In genomic region chr14:116810661-116811345, GRCm38 (mm10) we compare ENCODE assay signal across 23 mouse cellular contexts.
A peak's percentile ranks its signal among the peaks of the same experiment; 100 is the strongest.
DNase-seq lines count a peak whose midpoint lies in the region; ATAC-seq lines count a peak whose summit lies in the region.
"Had no signal": no experiment of that assay in that cellular context is flagged by ENCODE, and none has a peak within 500 bp of the region (broad histone marks: within the 10 kb centered on the region; RNA-seq: fewer than 3 reads in every experiment).

No protein-coding gene starts in this region.

- H3K27ac ChIP-seq in hindbrain, embryonic 16.5 days (ENCODE audit: low read depth, low read length), result no peak overlapping the region
- H3K27ac ChIP-seq in hindbrain, embryonic 11.5 days (ENCODE audit: low read depth, low read length), result no peak overlapping the region
- H3K27ac ChIP-seq: embryonic facial prominence, embryonic 13.5 days; gastrocnemius, adult 2 months; limb, embryonic 12.5 days; midbrain, embryonic 12.5 days; stomach, embryonic 15.5 days had no signal

- no peaks in the 10 kb centered on the region for H3K36me3 ChIP-seq in hindbrain, embryonic 16.5 days (ENCODE audit: control insufficient read depth, insufficient read depth, low read length)
- no peaks in the 10 kb centered on the region for H3K36me3 ChIP-seq in hindbrain, embryonic 11.5 days (ENCODE audit: control insufficient read depth, insufficient read depth, low read length)
- H3K36me3 ChIP-seq: embryonic facial prominence, embryonic 13.5 days; limb, embryonic 12.5 days; midbrain, embryonic 12.5 days; stomach, embryonic 15.5 days had no signal

- no peak overlapping the region for H3K4me2 ChIP-seq in hindbrain, embryonic 16.5 days (ENCODE audit: low read length)
- H3K4me2 ChIP-seq in hindbrain, embryonic 11.5 days (replicated peaks; ENCODE audit: low read depth, low read length), result no peak overlapping the region
- H3K4me2 ChIP-seq: embryonic facial prominence, embryonic 13.5 days; limb, embryonic 12.5 days; liver, embryonic 11.5 days; midbrain, embryonic 12.5 days; stomach, embryonic 15.5 days had no signal

- no peaks in the 10 kb centered on the region for H3K4me1 ChIP-seq in hindbrain, embryonic 16.5 days (ENCODE audit: control insufficient read depth, insufficient read depth, low read depth, low read length)
- H3K4me1 ChIP-seq in hindbrain, embryonic 11.5 days (replicated peaks; ENCODE audit: control insufficient read depth, insufficient read depth, low read length), result no peaks in the 10 kb centered on the region
- H3K4me1 ChIP-seq: embryonic facial prominence, embryonic 13.5 days; limb, embryonic 12.5 days; midbrain, embryonic 12.5 days; stomach, embryonic 15.5 days had no signal

- 73% methylated on average over 2 of the region's 2 CpGs for WGBS in hindbrain, embryonic 16.5 days
- 90% methylated on average over 2 of the region's 2 CpGs for WGBS in hindbrain, embryonic 11.5 days

- H3K4me3 ChIP-seq in hindbrain, embryonic 16.5 days (ENCODE audit: low read length), result no peak overlapping the region
- H3K4me3 ChIP-seq in hindbrain, embryonic 11.5 days (ENCODE audit: low read depth, low read length), result no peak overlapping the region
- H3K4me3 ChIP-seq: embryonic facial prominence, embryonic 13.5 days; erythroblast, embryonic 14.5 days; gastrocnemius, adult 2 months; limb, embryonic 12.5 days; midbrain, embryonic 12.5 days; stomach, embryonic 15.5 days had no signal

- DNase-seq in cerebellum, postnatal 14 days, result peak; percentile 25 to 30
- no peak for DNase-seq in cerebellum, adult 9-11 months
- DNase-seq in hindbrain, embryonic 11.5 days (ENCODE audit: low spot score), result no peak
- peak; percentile 4 for DNase-seq in layer of hippocampus, adult 9-11 months
- DNase-seq in layer of hippocampus, adult 9-10 months (ENCODE audit: low spot score), result no peak
- peak; percentile 8 for DNase-seq in right cerebral cortex, postnatal 4 days
- DNase-seq in right cerebral cortex, postnatal 36 days (ENCODE audit: low spot score in 2 of 2), result no peak
- DNase-seq: adrenal gland, postnatal 14 days; cerebellum, postnatal 36 days; embryo, embryonic 11 days; gastrocnemius, adult 2 months; kidney, postnatal 36 days; liver, postnatal 0 days; lung, postnatal 14 days; thymus, postnatal 25 days had no signal

- H3K9ac ChIP-seq in hindbrain, embryonic 16.5 days (ENCODE audit: low read depth, low read length), result no peak overlapping the region
- H3K9ac ChIP-seq in hindbrain, embryonic 11.5 days (ENCODE audit: low read depth, low read length), result no peak overlapping the region
- H3K9ac ChIP-seq: embryonic facial prominence, embryonic 13.5 days; limb, embryonic 12.5 days; liver, postnatal 0 days; midbrain, embryonic 12.5 days; stomach, embryonic 15.5 days had no signal

- H3K9me3 ChIP-seq in hindbrain, embryonic 16.5 days (ENCODE audit: control insufficient read depth, low read length), result no peaks in the 10 kb centered on the region
- no peaks in the 10 kb centered on the region for H3K9me3 ChIP-seq in hindbrain, embryonic 11.5 days (ENCODE audit: control insufficient read depth, low read length)
- H3K9me3 ChIP-seq: embryonic facial prominence, embryonic 13.5 days; limb, embryonic 12.5 days; midbrain, embryonic 12.5 days; stomach, embryonic 15.5 days had no signal

- H3K27me3 ChIP-seq in hindbrain, embryonic 16.5 days (replicated peaks; ENCODE audit: control insufficient read depth, insufficient read depth, low read length), result no peaks in the 10 kb centered on the region
- no peaks in the 10 kb centered on the region for H3K27me3 ChIP-seq in hindbrain, embryonic 11.5 days (ENCODE audit: control insufficient read depth, insufficient read depth, low read length)
- H3K27me3 ChIP-seq: embryonic facial prominence, embryonic 13.5 days; limb, embryonic 12.5 days; midbrain, embryonic 12.5 days; stomach, embryonic 15.5 days had no signal

- peak; percentile 76; the same call in 1 of the 2 replicates for ATAC-seq in hindbrain, embryonic 16.5 days
- no peak for ATAC-seq in hindbrain, embryonic 11.5 days (ENCODE audit: low FRiP score)
- ATAC-seq: intestine, postnatal 0 days; liver, postnatal 0 days had no signal

Comparison
In these comparisons a context has a peak if more than half of its experiments do, and no peak if none do; other contexts are left out.
1. DNase-seq: peak in cerebellum, postnatal 14 days (2 of 2), layer of hippocampus, adult 9-11 months (single experiment) and right cerebral cortex, postnatal 4 days (single experiment); none in cerebellum, adult 9-11 months (single experiment), hindbrain, embryonic 11.5 days (single experiment), layer of hippocampus, adult 9-10 months (single experiment) and right cerebral cortex, postnatal 36 days (0 of 2).